Mouse (Mus musculus) erythroblast, embryonic 14.5 days (primary cell): ENCODE results near the gene Phc2.

ENCODE experiments used
- GATA1 ChIP-seq: IDR thresholded peaks from 2 replicates; pipeline ENCODE4 v1.6.1; 2012; ENCODE audit warnings: low read length, inconsistent platforms, mixed read lengths
- TAL1 ChIP-seq: IDR thresholded peaks from 3 replicates; pipeline ENCODE4 v1.6.1; 2012; ENCODE audit warnings: low read length, inconsistent platforms, mixed read lengths

GRCm38 (mm10) chr4:128734721-128735671 is 80.5 kb downstream of the Phc2 start:
- TF ChIP-seq GATA1 = no peak
- TF ChIP-seq TAL1 = no peak
